Mouse (Mus musculus): ENCODE measurements around the gene 1700021F07Rik. TPM values are rescaled to one million over a fixed set of nuclear protein-coding genes. Genes with fewer than 3 reads are reported as not detected.

Gene 1700021F07Rik
- polyA plus RNA-seq, 1 experiment from 2014 or later: not detected

DNA sequence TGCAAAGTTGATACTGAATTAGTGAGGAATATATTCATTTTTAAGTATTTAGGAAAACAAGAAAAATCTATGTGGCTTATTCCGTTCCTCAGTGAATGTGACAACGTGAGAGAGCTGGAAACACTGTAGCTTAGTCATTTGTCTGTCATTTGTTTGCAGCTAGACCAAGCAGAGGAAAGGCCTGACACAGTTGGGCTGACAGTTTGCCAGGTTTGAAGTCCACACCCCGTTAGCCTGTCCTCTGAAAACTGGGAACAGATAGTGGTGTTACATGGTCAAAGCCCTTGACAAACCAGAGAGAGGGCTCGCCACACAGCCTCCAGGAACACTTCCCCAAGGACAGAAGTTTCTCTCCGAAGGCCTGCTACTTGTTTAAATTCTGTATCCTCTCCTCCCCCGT lies 28.3 kb downstream of the 1700021F07Rik start:
- no peak overlapping the region for H3K4me2 ChIP-seq (ENCODE audit: low read length)
- peaks cover 7% of the 10 kb centered on the region; the same call in 1 of the 2 replicates for H3K4me1 ChIP-seq (replicated peaks; ENCODE audit: control insufficient read depth, insufficient read depth, low read length)
- no peaks in the 10 kb centered on the region for H3K27me3 ChIP-seq (replicated peaks; ENCODE audit: control insufficient read depth, insufficient read depth, low read length)
- no peaks in the 10 kb centered on the region for H3K36me3 ChIP-seq (ENCODE audit: control insufficient read depth, insufficient read depth)
- no peak for ATAC-seq
- no peak overlapping the region for H3K27ac ChIP-seq (ENCODE audit: low read length)
- no peak overlapping the region for H3K9ac ChIP-seq (replicated peaks; ENCODE audit: low read depth, low read length)
- H3K4me3 ChIP-seq (replicated peaks; ENCODE audit: low read length): no peak overlapping the region
- H3K9me3 ChIP-seq (ENCODE audit: control insufficient read depth, low read length): no peaks in the 10 kb centered on the region
- WGBS: 74% methylated on average over 6 of the region's 6 CpGs

DNA sequence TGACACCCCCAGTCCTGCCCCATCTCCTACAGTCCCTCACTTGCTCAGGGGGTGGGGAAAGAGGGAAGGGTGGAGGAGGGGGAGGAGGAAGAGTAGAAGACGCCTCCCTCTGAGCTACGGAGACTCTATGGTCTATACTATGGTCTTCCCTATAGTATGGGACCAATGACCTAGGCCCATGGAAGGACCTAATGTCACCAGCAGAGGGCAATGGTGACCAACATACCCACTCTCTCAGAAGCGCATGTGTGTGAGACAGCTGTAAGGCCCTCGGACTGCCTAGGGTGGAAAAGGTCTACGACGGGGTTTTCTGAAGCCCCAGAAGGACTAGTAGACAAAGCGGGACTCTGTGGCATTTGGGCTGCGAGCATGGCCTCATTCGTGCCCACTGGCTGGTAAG lies 31.5 kb downstream of the 1700021F07Rik start:
- ATAC-seq: no peak

DNA sequence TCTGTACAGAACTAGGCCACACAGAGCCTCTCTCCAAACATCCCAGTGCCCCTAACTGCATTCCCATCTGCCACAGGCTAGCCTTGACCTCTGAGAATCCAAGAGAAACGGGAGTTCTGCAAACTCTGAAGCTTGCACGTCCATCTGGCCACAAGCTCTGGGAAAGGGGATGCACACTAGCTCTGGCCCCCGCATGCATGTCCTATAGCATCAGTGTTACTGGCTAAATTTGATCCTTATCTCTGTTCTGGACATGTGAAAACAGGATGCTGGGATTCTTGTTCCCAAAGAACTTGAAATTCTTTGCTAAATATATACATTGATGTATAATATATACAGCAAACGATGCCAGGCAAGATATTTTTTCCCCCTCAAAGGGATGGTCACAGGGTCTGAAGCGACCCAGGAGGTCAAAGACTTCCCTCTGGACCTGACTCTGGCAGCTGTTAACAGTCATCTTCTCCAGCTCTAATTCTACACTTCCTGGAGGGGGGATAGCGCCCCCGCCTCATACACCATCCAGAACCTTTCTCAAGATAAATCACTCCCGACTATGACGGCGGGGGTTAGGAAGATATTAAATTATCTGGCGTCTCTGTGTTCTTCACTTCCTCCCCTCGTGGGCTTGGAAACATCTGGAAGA lies 36.5 kb downstream of the 1700021F07Rik start:
- no peak overlapping the region for H3K9ac ChIP-seq (replicated peaks; ENCODE audit: low read depth, low read length)
- no peak overlapping the region for H3K4me3 ChIP-seq (replicated peaks; ENCODE audit: low read length)
- 85% methylated on average over 12 of the region's 12 CpGs for WGBS
- H3K4me2 ChIP-seq (ENCODE audit: low read length): no peak overlapping the region
- no peak for ATAC-seq
- no peak overlapping the region for H3K27ac ChIP-seq (ENCODE audit: low read length)
- no peaks in the 10 kb centered on the region for H3K4me1 ChIP-seq (replicated peaks; ENCODE audit: control insufficient read depth, insufficient read depth, low read length)
- H3K36me3 ChIP-seq (ENCODE audit: control insufficient read depth, insufficient read depth): no peaks in the 10 kb centered on the region
- H3K27me3 ChIP-seq (replicated peaks; ENCODE audit: control insufficient read depth, insufficient read depth, low read length): no peaks in the 10 kb centered on the region
- H3K9me3 ChIP-seq (ENCODE audit: control insufficient read depth, low read length): no peaks in the 10 kb centered on the region

More for the DNA sequence above, 31.5 kb downstream of the 1700021F07Rik start:
- Histone ChIP-seq H3K36me3 (ENCODE audit: control insufficient read depth, insufficient read depth) (no peaks in the 10 kb centered on the region), H3K9ac (replicated peaks; ENCODE audit: low read depth, low read length) (no peak overlapping the region), H3K4me1 (replicated peaks; ENCODE audit: control insufficient read depth, insufficient read depth, low read length) (peaks cover 7% of the 10 kb centered on the region; the same call in 1 of the 2 replicates), H3K9me3 (ENCODE audit: control insufficient read depth, low read length) (no peaks in the 10 kb centered on the region), H3K4me2 (ENCODE audit: low read length) (no peak overlapping the region), H3K27ac (ENCODE audit: low read length) (no peak overlapping the region), H3K4me3 (replicated peaks; ENCODE audit: low read length) (no peak overlapping the region), H3K27me3 (replicated peaks; ENCODE audit: control insufficient read depth, insufficient read depth, low read length) (no peaks in the 10 kb centered on the region)
- 46% methylated on average over 9 of the region's 9 CpGs for whole genome bisulfite sequencing

DNA sequence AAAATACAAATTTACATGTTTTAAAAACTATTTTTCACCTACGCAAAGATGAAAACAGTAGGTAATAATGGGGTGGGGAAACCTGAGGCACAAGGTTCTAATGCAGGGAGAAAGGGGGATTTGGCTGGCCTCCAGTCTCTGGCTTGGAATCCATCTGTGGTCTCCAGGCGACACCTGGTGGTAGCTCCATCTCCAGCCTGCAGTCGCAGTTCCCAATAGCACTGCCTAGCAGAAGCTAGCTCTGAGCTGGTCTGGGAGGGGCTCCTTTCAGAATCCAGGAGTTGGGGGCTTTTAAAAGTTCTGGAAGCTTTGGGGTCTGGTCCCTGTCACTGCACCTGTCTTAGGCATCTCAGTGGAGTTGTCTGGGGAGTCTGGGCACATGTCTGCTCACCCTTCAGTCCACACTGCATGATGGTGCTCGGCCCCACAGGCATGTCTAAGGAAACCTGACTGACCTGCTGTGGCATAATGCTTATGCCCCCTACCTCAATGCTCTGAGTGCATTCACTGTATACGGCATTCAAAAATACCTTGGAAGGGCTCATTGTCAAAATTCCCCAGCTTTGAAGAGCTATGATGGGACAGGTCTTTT lies 39.6 kb downstream of the 1700021F07Rik start:
- Histone ChIP-seq H3K4me1 (replicated peaks; ENCODE audit: control insufficient read depth, insufficient read depth, low read length) (no peaks in the 10 kb centered on the region), H3K9ac (replicated peaks; ENCODE audit: low read depth, low read length) (no peak overlapping the region), H3K4me3 (replicated peaks; ENCODE audit: low read length) (no peak overlapping the region), H3K27ac (ENCODE audit: low read length) (no peak overlapping the region), H3K9me3 (ENCODE audit: control insufficient read depth, low read length) (no peaks in the 10 kb centered on the region), H3K36me3 (ENCODE audit: control insufficient read depth, insufficient read depth) (no peaks in the 10 kb centered on the region), H3K4me2 (ENCODE audit: low read length) (no peak overlapping the region), H3K27me3 (replicated peaks; ENCODE audit: control insufficient read depth, insufficient read depth, low read length) (no peaks in the 10 kb centered on the region)
- peak; percentile 66 for ATAC-seq
- 41% methylated on average over 5 of the region's 5 CpGs for WGBS

DNA sequence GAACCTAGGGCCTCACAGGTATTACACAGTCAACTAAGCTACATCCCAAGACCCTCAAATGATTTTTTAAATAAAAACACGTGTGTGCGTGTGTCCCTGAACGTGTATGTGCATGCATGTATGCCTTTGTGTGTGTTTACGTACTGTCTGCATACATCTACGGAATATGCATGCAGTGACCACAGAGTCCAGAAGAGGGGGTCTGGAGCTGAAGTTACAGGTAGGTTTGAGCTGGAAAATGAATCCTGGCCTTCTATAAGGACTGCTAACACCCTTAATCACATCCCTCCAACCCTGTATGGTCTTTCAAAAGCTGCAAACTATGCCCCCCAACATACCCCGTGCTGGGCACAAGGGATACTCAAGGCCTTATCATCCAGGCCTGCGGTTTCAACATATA lies 41.0 kb downstream of the 1700021F07Rik start:
- WGBS: 70% methylated on average over 7 of the region's 7 CpGs
- Histone ChIP-seq H3K4me1 (replicated peaks; ENCODE audit: control insufficient read depth, insufficient read depth, low read length) (no peaks in the 10 kb centered on the region), H3K9ac (replicated peaks; ENCODE audit: low read depth, low read length) (no peak overlapping the region), H3K4me2 (ENCODE audit: low read length) (no peak overlapping the region), H3K27me3 (replicated peaks; ENCODE audit: control insufficient read depth, insufficient read depth, low read length) (no peaks in the 10 kb centered on the region), H3K36me3 (ENCODE audit: control insufficient read depth, insufficient read depth) (no peaks in the 10 kb centered on the region), H3K4me3 (replicated peaks; ENCODE audit: low read length) (no peak overlapping the region), H3K27ac (ENCODE audit: low read length) (no peak overlapping the region), H3K9me3 (ENCODE audit: control insufficient read depth, low read length) (no peaks in the 10 kb centered on the region)
- no peak for ATAC-seq

DNA sequence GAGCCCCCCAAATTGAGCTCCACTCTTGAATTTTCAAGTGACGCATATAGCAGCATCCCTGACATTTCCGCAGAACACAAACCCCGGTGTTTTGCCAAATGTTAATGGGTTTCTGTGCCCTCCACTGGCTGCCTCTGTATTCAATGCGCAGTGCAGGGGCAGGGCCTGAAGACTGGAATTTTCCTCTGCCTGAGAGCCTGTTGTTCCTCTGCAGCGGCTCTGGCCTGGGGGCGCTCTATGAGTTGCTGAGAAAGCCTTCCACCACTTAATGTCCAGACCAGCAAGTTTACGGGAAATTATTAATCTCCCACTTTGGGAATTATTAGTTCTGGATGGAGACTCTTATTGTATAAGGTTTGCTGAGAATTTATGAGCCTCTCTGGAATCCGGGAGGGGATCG lies 41.8 kb downstream of the 1700021F07Rik start:
- no peaks in the 10 kb centered on the region for H3K36me3 ChIP-seq (ENCODE audit: control insufficient read depth, insufficient read depth)
- H3K4me1 ChIP-seq (replicated peaks; ENCODE audit: control insufficient read depth, insufficient read depth, low read length): no peaks in the 10 kb centered on the region
- 58% methylated on average over 9 of the region's 9 CpGs for WGBS
- H3K9me3 ChIP-seq (ENCODE audit: control insufficient read depth, low read length): no peaks in the 10 kb centered on the region
- H3K27me3 ChIP-seq (replicated peaks; ENCODE audit: control insufficient read depth, insufficient read depth, low read length): no peaks in the 10 kb centered on the region
- H3K27ac ChIP-seq (ENCODE audit: low read length): no peak overlapping the region
- no peak for ATAC-seq
- no peak overlapping the region for H3K4me2 ChIP-seq (ENCODE audit: low read length)
- H3K4me3 ChIP-seq (replicated peaks; ENCODE audit: low read length): no peak overlapping the region
- no peak overlapping the region for H3K9ac ChIP-seq (replicated peaks; ENCODE audit: low read depth, low read length)

Other genes with a start within 250 kb of the 1700021F07Rik start
- gene Pmepa1, start 246.1 kb upstream of the 1700021F07Rik start, polyA plus RNA-seq (2015; fragmentation: Nextera tagmentation; extraction: Ambion mirVana): 7.2 and 7.3 TPM in 2 replicates
- not detected in 2 replicates for gene Ankrd60, start 55.8 kb downstream of the 1700021F07Rik start, polyA plus RNA-seq (2015; fragmentation: Nextera tagmentation; extraction: Ambion mirVana)
- 35.0 and 37.5 TPM in 2 replicates for gene Rab22a, start 137.2 kb downstream of the 1700021F07Rik start, polyA plus RNA-seq (2015; fragmentation: Nextera tagmentation; extraction: Ambion mirVana)
- gene 1700010B08Rik, start 196.8 kb downstream of the 1700021F07Rik start, polyA plus RNA-seq (2015; fragmentation: Nextera tagmentation; extraction: Ambion mirVana): not detected in 2 replicates
- gene Vapb, start 214.9 kb downstream of the 1700021F07Rik start, polyA plus RNA-seq (2015; fragmentation: Nextera tagmentation; extraction: Ambion mirVana): 14.4 and 20.3 TPM in 2 replicates

All from forebrain, embryonic 16.5 days (tissue).